Mouse (Mus musculus) heart, embryonic 16.5 days (tissue): ENCODE measurements around the gene Fzd10. TPM values are rescaled to one million over a fixed set of nuclear protein-coding genes. Genes with fewer than 3 reads are reported as not detected.
A peak's percentile ranks its signal among the peaks of the same experiment; 100 is the strongest.

Source experiments
- ATAC-seq: fragments of 200-750 bp; cut with Nextera tagmentation; replicated peaks from 2 replicates; pipeline ENCODE4 v1.8.0; 2017; ENCODE audit warnings: moderate number of reproducible peaks; ENCODE audit not compliant: insufficient read depth, low FRiP score; ENCODE audit errors: extremely low read depth
- H3K27ac ChIP-seq: fragments of 300-500 bp; sonication (generic); 2 replicates; pipeline ENCODE4 v1.5.1; 2014; ENCODE audit warnings: mild to moderate bottlenecking, low read length, control low read depth, moderate library complexity
- H3K27me3 ChIP-seq: fragments of 300-500 bp; sonication (generic); 2 replicates; pipeline ENCODE4 v1.6.1; 2014; ENCODE audit warnings: low read length, mixed read lengths; ENCODE audit not compliant: control insufficient read depth, insufficient read depth
- H3K36me3 ChIP-seq: fragments of 300-500 bp; sonication (generic); 2 replicates; pipeline ENCODE4 v1.6.1; 2014; ENCODE audit not compliant: control insufficient read depth, insufficient read depth
- H3K4me1 ChIP-seq: fragments of 300-500 bp; sonication (generic); 2 replicates; pipeline ENCODE4 v1.6.1; 2014; ENCODE audit warnings: low read length, mixed read lengths; ENCODE audit not compliant: control insufficient read depth, insufficient read depth
- H3K4me2 ChIP-seq: fragments of 300-500 bp; sonication (generic); 2 replicates; pipeline ENCODE4 v1.6.1; 2014; ENCODE audit warnings: low read depth, mild to moderate bottlenecking, control low read depth, low read length
- H3K4me3 ChIP-seq: fragments of 300-500 bp; sonication (generic); 2 replicates; pipeline ENCODE4 v1.5.1; 2014; ENCODE audit warnings: mild to moderate bottlenecking, control low read depth, low read length
- H3K9ac ChIP-seq: fragments of 300-500 bp; sonication (generic); 2 replicates; pipeline ENCODE4 v1.6.1; 2014; ENCODE audit warnings: low read length, control low read depth
- H3K9me3 ChIP-seq: fragments of 300-500 bp; sonication (generic); replicated peaks from 2 replicates; pipeline ENCODE4 v1.6.1; 2016; ENCODE audit warnings: low read length; ENCODE audit not compliant: control insufficient read depth
- WGBS: fragments of 180-500 bp; shearing (Covaris S2); extraction: QIAGEN DNeasy Blood & Tissue Kit; methylation state at CpG from one replicate; pipeline ENCODE4 v1.1.7; 2014; 5-methylcytosine and 5-hydroxymethylcytosine counted together
- polyA plus RNA-seq: library from polyadenylated mRNA; unstranded; fragments of >200 nt; fragmentation: Nextera tagmentation; extraction: Ambion mirVana; gene quantifications from 2 replicates; pipeline ENCODE4 v1.2.1, GENCODE M21; 2015

The Fzd10 gene
- polyA plus RNA-seq, 1 experiment from 2014 or later, result 0.25 TPM

DNA sequence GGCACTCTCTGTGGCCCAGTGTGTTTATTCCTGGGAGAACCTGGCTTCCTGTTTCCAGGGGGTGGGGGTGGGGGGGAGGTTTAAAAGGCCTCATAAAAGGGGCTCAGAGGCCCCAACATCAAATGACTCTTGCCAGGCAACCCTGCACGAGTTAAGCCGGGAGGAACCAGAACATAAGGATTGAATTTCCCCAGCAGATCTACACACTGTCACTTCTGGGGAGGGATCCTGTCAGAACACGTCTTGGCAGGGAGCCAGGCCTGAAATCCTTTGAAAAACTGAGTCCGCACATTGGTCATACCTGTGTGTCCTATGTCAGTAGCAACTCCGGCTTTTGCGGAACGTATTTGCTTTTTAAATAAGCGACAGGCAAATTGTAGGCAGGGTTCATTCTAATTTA, 19.3 kb downstream of the Fzd10 start:
- Histone ChIP-seq H3K4me3 (no peak overlapping the region), H3K4me2 (no peak overlapping the region), H3K36me3 (no peaks in the 10 kb centered on the region), H3K9me3 (no peaks in the 10 kb centered on the region), H3K4me1 (no peaks in the 10 kb centered on the region), H3K9ac (no peak overlapping the region), H3K27me3 (peaks cover 11% of the 10 kb centered on the region), H3K27ac (no peak overlapping the region)
- 50% methylated on average over 8 of the region's 8 CpGs for WGBS
- ATAC-seq, result no peak

DNA sequence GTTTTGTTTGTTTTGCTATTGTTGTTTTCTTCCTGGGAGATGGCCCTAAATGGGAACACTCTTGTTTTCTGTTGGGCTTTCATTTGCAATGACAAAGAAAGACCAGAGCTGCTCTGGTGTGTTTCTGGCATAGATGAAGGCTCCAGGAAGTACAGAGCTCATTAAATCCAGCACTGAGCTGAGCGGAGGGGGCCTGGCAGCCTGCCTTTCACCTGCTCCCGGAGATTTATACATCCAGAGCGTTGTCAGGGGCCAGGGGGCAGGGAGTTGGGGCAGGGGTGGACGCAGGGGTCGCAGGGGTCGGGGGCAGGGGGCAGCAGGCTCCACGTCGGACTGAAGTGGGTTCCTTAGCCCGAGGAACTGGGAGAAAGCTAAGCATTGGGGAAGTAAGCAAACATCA, 19.8 kb downstream of the Fzd10 start:
- Histone ChIP-seq H3K9ac (no peak overlapping the region), H3K9me3 (no peaks in the 10 kb centered on the region), H3K4me2 (no peak overlapping the region), H3K4me1 (no peaks in the 10 kb centered on the region), H3K4me3 (no peak overlapping the region), H3K27ac (no peak overlapping the region), H3K27me3 (peaks cover 11% of the 10 kb centered on the region), H3K36me3 (no peaks in the 10 kb centered on the region)
- WGBS, result 18% methylated on average over 9 of the region's 9 CpGs
- ATAC-seq, result no peak

- 48% methylated on average over 5 of the region's 5 CpGs for WGBS
- ATAC-seq, result no peak
- Histone ChIP-seq H3K4me1 (no peaks in the 10 kb centered on the region), H3K9me3 (no peaks in the 10 kb centered on the region), H3K36me3 (no peaks in the 10 kb centered on the region), H3K4me3 (no peak overlapping the region), H3K27me3 (no peaks in the 10 kb centered on the region), H3K9ac (no peak overlapping the region), H3K4me2 (no peak overlapping the region), H3K27ac (no peak overlapping the region)
These were observed 27.1 kb downstream of the Fzd10 start for GRCm38 (mm10) chr5:128627763-128628162.

DNA sequence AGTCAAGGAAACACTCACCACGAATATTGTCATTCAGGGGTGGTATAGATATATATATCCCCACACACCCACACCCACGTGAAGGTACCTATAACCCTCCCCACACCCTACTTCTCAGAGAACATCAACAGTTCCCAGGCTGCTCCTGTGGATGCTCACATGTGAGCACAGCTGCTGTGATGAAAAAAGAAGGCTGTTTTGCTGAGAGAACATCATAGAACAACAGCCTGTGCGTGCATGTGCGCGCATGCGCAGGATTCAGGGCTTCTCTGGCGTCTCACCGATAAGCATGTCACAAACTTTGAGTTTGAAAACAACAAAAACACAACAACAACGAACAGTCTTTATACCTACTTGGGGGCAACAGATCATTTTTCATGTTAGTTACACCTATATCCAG, 36.0 kb downstream of the Fzd10 start:
- no peak overlapping the region for H3K27ac ChIP-seq
- H3K4me1 ChIP-seq, result no peaks in the 10 kb centered on the region; the same call in 1 of the 2 replicates
- no peaks in the 10 kb centered on the region for H3K36me3 ChIP-seq
- no peaks in the 10 kb centered on the region for H3K9me3 ChIP-seq
- no peak overlapping the region for H3K4me2 ChIP-seq
- no peak overlapping the region for H3K9ac ChIP-seq
- ATAC-seq, result no peak
- WGBS, result 84% methylated on average over 9 of the region's 9 CpGs
- H3K27me3 ChIP-seq, result no peaks in the 10 kb centered on the region
- no peak overlapping the region for H3K4me3 ChIP-seq

- no peak overlapping the region for H3K4me2 ChIP-seq
- no peak overlapping the region for H3K9ac ChIP-seq
- no peak overlapping the region for H3K4me3 ChIP-seq
- no peaks in the 10 kb centered on the region for H3K9me3 ChIP-seq
- 85% methylated on average over 26 of the region's 26 CpGs for WGBS
- no peak overlapping the region for H3K27ac ChIP-seq
- no peaks in the 10 kb centered on the region for H3K36me3 ChIP-seq
- no peaks in the 10 kb centered on the region for H3K27me3 ChIP-seq
- H3K4me1 ChIP-seq, result no peaks in the 10 kb centered on the region; the same call in 1 of the 2 replicates
- peak; percentile 18; the same call in 1 of the 2 replicates for ATAC-seq
These were observed 36.7 kb downstream of the Fzd10 start for GRCm38 (mm10) chr5:128637071-128638015.

- Histone ChIP-seq H3K36me3 (no peaks in the 10 kb centered on the region), H3K9ac (no peak overlapping the region), H3K27ac (no peak overlapping the region), H3K4me3 (no peak overlapping the region), H3K9me3 (no peaks in the 10 kb centered on the region), H3K4me2 (no peak overlapping the region), H3K4me1 (no peaks in the 10 kb centered on the region; the same call in 1 of the 2 replicates), H3K27me3 (no peaks in the 10 kb centered on the region)
- no peak for ATAC-seq
- 53% methylated on average over 9 of the region's 9 CpGs for WGBS
These were observed 38.1 kb downstream of the Fzd10 start for GRCm38 (mm10) chr5:128638716-128639115.

DNA sequence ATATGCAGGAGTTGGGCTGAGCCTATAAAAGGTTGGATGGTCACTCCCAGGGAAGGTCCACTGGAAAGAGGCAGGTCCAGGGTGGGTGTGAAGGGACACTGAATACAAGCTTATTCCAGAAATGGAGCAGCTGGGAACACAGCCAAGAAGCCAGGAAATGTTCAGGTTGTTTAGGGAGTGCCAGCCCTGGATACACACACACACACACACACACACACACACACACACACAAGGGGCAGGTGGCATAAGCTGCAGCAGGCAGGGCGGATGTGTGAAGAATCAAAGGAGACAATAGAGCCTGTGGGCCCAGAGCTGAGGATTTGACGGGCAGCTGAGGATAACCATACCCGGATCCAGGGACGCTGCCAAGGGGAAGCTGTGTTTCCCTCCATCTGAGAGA, 42.4 kb downstream of the Fzd10 start:
- WGBS, result 75% methylated on average over 4 of the region's 4 CpGs
- Histone ChIP-seq H3K27ac (no peak overlapping the region), H3K4me2 (no peak overlapping the region), H3K4me3 (no peak overlapping the region), H3K36me3 (no peaks in the 10 kb centered on the region), H3K4me1 (no peaks in the 10 kb centered on the region; the same call in 1 of the 2 replicates), H3K27me3 (no peaks in the 10 kb centered on the region), H3K9ac (no peak overlapping the region), H3K9me3 (no peaks in the 10 kb centered on the region)
- no peak for ATAC-seq

DNA sequence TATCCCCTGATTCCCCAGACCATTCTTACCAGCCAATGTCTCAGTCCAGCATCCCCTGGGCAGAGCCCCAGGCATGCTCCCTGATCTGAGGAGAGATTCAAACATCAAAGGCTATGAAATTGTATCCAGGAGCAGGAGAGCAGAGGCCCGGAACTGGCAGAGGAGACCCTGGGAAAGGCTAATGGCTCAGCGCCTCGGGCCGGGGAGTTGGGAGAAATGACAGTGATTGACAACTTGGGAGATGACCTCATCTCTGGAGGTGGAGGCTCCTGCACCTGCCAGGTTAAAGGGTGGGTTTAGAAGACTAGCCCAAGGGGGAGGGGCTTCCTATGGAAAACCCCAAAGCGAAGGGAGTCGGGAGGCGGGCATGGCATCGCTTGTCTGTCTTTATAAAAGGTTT, 45.1 kb downstream of the Fzd10 start:
- Histone ChIP-seq H3K27ac (no peak overlapping the region), H3K4me1 (no peaks in the 10 kb centered on the region), H3K9ac (no peak overlapping the region), H3K27me3 (no peaks in the 10 kb centered on the region), H3K4me2 (no peak overlapping the region), H3K36me3 (no peaks in the 10 kb centered on the region), H3K9me3 (no peaks in the 10 kb centered on the region), H3K4me3 (no peak overlapping the region)
- ATAC-seq, result no peak
- 70% methylated on average over 8 of the region's 8 CpGs for WGBS

DNA sequence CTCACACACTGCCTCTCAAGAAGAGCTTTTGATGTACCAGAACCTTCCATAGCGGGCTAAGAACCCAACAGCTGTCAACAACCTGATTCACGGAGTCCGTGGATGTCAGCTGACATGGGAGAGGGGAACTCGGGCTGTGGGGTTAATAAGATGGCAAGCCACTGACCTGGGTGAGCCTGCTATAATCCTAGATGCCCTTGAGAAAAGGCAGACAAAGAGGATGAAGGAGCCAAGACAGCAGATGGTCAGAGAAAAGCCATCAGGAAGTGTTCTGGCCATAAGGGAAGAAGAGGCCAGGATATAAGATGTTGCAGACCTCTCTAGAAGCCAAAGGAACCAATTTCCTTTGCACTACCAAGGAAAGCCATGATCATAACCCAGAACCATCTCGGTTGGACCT, 45.6 kb downstream of the Fzd10 start:
- Histone ChIP-seq H3K27ac (no peak overlapping the region), H3K4me3 (no peak overlapping the region), H3K4me2 (no peak overlapping the region), H3K27me3 (no peaks in the 10 kb centered on the region), H3K9me3 (no peaks in the 10 kb centered on the region), H3K9ac (no peak overlapping the region), H3K4me1 (no peaks in the 10 kb centered on the region), H3K36me3 (no peaks in the 10 kb centered on the region)
- ATAC-seq, result no peak
- WGBS, result 81% methylated on average over 5 of the region's 5 CpGs
